Comparison of ENCODE assay signal across 9 mouse cellular contexts in the genomic region with DNA sequence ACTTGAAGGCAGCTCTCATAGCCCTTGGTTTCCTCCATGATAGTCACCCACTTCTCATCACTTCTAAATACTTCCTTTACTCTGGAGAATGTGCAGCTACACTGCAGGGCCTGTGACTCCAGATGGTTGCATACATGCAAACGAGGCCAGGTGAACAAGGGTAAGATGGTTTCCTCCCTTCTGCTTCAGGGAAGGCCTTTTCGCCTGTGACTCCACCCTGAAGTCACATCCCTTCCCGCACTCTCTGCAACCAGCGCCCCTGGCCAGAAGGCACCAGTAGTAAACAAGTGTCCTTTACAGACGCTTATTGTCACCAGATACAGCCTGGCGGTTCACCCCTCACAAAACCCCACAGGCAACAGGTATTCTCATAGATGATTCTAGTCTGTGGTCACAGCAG. TPM values are rescaled to one million over a fixed set of nuclear protein-coding genes. Genes with fewer than 3 reads are reported as not detected.
DNase-seq lines count a peak whose midpoint lies in the region; ATAC-seq lines count a peak whose summit lies in the region.
"Had no signal": no experiment of that assay in that cellular context is flagged by ENCODE, and none has a peak within 500 bp of the region (broad histone marks: within the 10 kb centered on the region; RNA-seq: fewer than 3 reads in every experiment).

No protein-coding gene starts in this region.

- peak overlapping the region; percentile 55 for H3K4me3 ChIP-seq in neural tube, embryonic 13.5 days
- H3K4me3 ChIP-seq in heart, embryonic 12.5 days, result peak overlapping the region; percentile 78
- peak overlapping the region; percentile 61 for H3K4me3 ChIP-seq in liver, embryonic 13.5 days (replicated peaks)
- H3K4me3 ChIP-seq in stomach, embryonic 15.5 days (replicated peaks), result peak overlapping the region; percentile 11

- ATAC-seq in neural tube, embryonic 13.5 days (ENCODE audit: low read depth), result no peak
- no peak for ATAC-seq in heart, embryonic 12.5 days (ENCODE audit: insufficient number of reproducible peaks, low FRiP score)
- no peak for ATAC-seq in liver, embryonic 13.5 days (ENCODE audit: low read depth)
- no peak for ATAC-seq in stomach, embryonic 15.5 days (ENCODE audit: insufficient read depth, low FRiP score, low read depth)
- ATAC-seq in frontal cortex, adult (ENCODE audit: low TSS enrichment), result no peak
- ATAC-seq: Patski had no signal

- no peak overlapping the region for H3K27ac ChIP-seq in neural tube, embryonic 13.5 days (replicated peaks)
- H3K27ac ChIP-seq in heart, embryonic 12.5 days (ENCODE audit: poor library complexity, severe bottlenecking), result peak overlapping the region; percentile 86; the same call in 1 of the 2 replicates
- no peak overlapping the region for H3K27ac ChIP-seq in liver, embryonic 13.5 days
- H3K27ac ChIP-seq in stomach, embryonic 15.5 days, result no peak overlapping the region

- no peak for DNase-seq in neural tube, embryonic 10.5 days (ENCODE audit: extremely low spot score, low spot score)
- no peak for DNase-seq in liver, embryonic 13.5 days
- DNase-seq in natural killer cell, adult 2 months (ENCODE audit: low spot score in 2 of 2), result no peak
- no peak for DNase-seq in kidney, postnatal 25 days

- peaks cover 64% of the 10 kb centered on the region for H3K27me3 ChIP-seq in neural tube, embryonic 13.5 days
- no peaks in the 10 kb centered on the region for H3K27me3 ChIP-seq in heart, embryonic 12.5 days (replicated peaks)
- H3K27me3 ChIP-seq in liver, embryonic 13.5 days, result peaks cover 70% of the 10 kb centered on the region
- H3K27me3 ChIP-seq in stomach, embryonic 15.5 days (replicated peaks), result peaks cover 4% of the 10 kb centered on the region; the same call in 1 of the 2 replicates
- H3K27me3 ChIP-seq: Patski had no signal

- H3K4me2 ChIP-seq in neural tube, embryonic 13.5 days, result peak overlapping the region; percentile 93
- H3K4me2 ChIP-seq in heart, embryonic 12.5 days, result peak overlapping the region; percentile 85
- peak overlapping the region; percentile 62 for H3K4me2 ChIP-seq in liver, embryonic 13.5 days
- H3K4me2 ChIP-seq in stomach, embryonic 15.5 days, result peak overlapping the region; percentile 91

- no peaks in the 10 kb centered on the region for H3K9me3 ChIP-seq in neural tube, embryonic 13.5 days
- H3K9me3 ChIP-seq in heart, embryonic 12.5 days (replicated peaks), result no peaks in the 10 kb centered on the region
- no peaks in the 10 kb centered on the region for H3K9me3 ChIP-seq in liver, embryonic 13.5 days (replicated peaks)
- no peaks in the 10 kb centered on the region for H3K9me3 ChIP-seq in stomach, embryonic 15.5 days

- 56% methylated on average over 6 of the region's 6 CpGs for WGBS in neural tube, embryonic 13.5 days
- 46% methylated on average over 6 of the region's 6 CpGs for WGBS in heart, embryonic 12.5 days
- WGBS in liver, embryonic 13.5 days (ENCODE audit: insufficient replicate concordance), result 44% methylated on average over 6 of the region's 6 CpGs
- 62% methylated on average over 6 of the region's 6 CpGs for WGBS in stomach, embryonic 15.5 days

- H3K4me1 ChIP-seq in neural tube, embryonic 13.5 days (replicated peaks), result peaks cover 40% of the 10 kb centered on the region
- peaks cover 49% of the 10 kb centered on the region for H3K4me1 ChIP-seq in heart, embryonic 12.5 days (replicated peaks)
- H3K4me1 ChIP-seq in liver, embryonic 13.5 days (replicated peaks), result peaks cover 21% of the 10 kb centered on the region
- H3K4me1 ChIP-seq in stomach, embryonic 15.5 days, result peaks cover 15% of the 10 kb centered on the region; the same call in 1 of the 2 replicates

- no peak overlapping the region for H3K9ac ChIP-seq in neural tube, embryonic 13.5 days
- peak overlapping the region; percentile 81; the same call in 1 of the 2 replicates for H3K9ac ChIP-seq in heart, embryonic 12.5 days
- H3K9ac ChIP-seq in liver, embryonic 13.5 days, result no peak overlapping the region
- H3K9ac ChIP-seq in stomach, embryonic 15.5 days, result no peak overlapping the region

- H3K36me3 ChIP-seq in neural tube, embryonic 13.5 days, result no peaks in the 10 kb centered on the region
- H3K36me3 ChIP-seq in heart, embryonic 12.5 days, result no peaks in the 10 kb centered on the region
- no peaks in the 10 kb centered on the region for H3K36me3 ChIP-seq in liver, embryonic 13.5 days
- no peaks in the 10 kb centered on the region for H3K36me3 ChIP-seq in stomach, embryonic 15.5 days

RNA-seq across cellular contexts. Expression of gene Pxdc1, which starts 2.9 kb away (rescaled TPM):
- polyA plus RNA-seq in neural tube, embryonic 13.5 days (2015; fragmentation: Nextera tagmentation; extraction: Ambion mirVana), result 5.5 and 7.7 TPM in 2 replicates
- 23.8 and 27.1 TPM in 2 replicates for polyA plus RNA-seq in heart, embryonic 12.5 days (2016; fragmentation: Nextera tagmentation; extraction: Ambion mirVana)
- polyA plus RNA-seq in liver, embryonic 13.5 days (2015; fragmentation: Nextera tagmentation; extraction: Ambion mirVana), result 8.1 and 8.6 TPM in 2 replicates
- 10.7 and 10.8 TPM in 2 replicates for polyA plus RNA-seq in stomach, embryonic 15.5 days (2015; fragmentation: Nextera tagmentation; extraction: Ambion mirVana)

Comparison
In these comparisons a context has a peak if more than half of its experiments do, and no peak if none do; other contexts are left out.
1. H3K4me3 ChIP-seq: peak in every context shown above with its lines; median percentile 78 in heart, embryonic 12.5 days; 61 in liver, embryonic 13.5 days; 55 in neural tube, embryonic 13.5 days; 11 in stomach, embryonic 15.5 days.